Mouse (Mus musculus) bone marrow macrophage, adult 2 months (primary cell): Measurements from ENCODE around the gene Cog6. TPM values are rescaled to one million over a fixed set of nuclear protein-coding genes. Genes with fewer than 3 reads are reported as not detected.

Source experiments
- H3K27ac ChIP-seq: 2 replicates; pipeline ENCODE4 v1.5.1; 2012; ENCODE audit warnings: low read depth, low read length; ENCODE audit not compliant: insufficient read depth
- H3K4me1 ChIP-seq: 2 replicates; pipeline ENCODE4 v1.6.1; 2012; ENCODE audit warnings: low read length; ENCODE audit not compliant: control insufficient read depth, insufficient read depth
- H3K4me3 ChIP-seq: 2 replicates; pipeline ENCODE4 v1.5.1; 2012; ENCODE audit warnings: mild to moderate bottlenecking, low read length, moderate library complexity; ENCODE audit not compliant: insufficient read depth
- CTCF ChIP-seq: IDR thresholded peaks from 2 replicates; pipeline ENCODE4 v1.5.1; 2012; ENCODE audit warnings: low read depth, mild to moderate bottlenecking, low read length, moderate library complexity
- POLR2A ChIP-seq: IDR thresholded peaks from 2 replicates; pipeline ENCODE4 v1.6.1; 2012; ENCODE audit warnings: mild to moderate bottlenecking, low read depth, low read length, borderline replicate concordance
- polyA plus RNA-seq: library from polyadenylated mRNA; stranded (reverse); fragments of >200 nt; gene quantifications from 2 replicates; pipeline ENCODE4 v1.2.4, GENCODE M21; 2012; ENCODE audit not compliant: missing spikeins, insufficient read depth, insufficient read length

The Cog6 gene
- polyA plus RNA-seq, 1 experiment, result 18.6 TPM

GRCm38 (mm10) chr3:52967046-52967445 is 50.0 kb downstream of the Cog6 start:
- Histone ChIP-seq H3K4me3 (no peak overlapping the region), H3K27ac (no peak overlapping the region), H3K4me1 (no peaks in the 10 kb centered on the region)
- TF ChIP-seq POLR2A, result no peak
- no peak for TF ChIP-seq CTCF

DNA sequence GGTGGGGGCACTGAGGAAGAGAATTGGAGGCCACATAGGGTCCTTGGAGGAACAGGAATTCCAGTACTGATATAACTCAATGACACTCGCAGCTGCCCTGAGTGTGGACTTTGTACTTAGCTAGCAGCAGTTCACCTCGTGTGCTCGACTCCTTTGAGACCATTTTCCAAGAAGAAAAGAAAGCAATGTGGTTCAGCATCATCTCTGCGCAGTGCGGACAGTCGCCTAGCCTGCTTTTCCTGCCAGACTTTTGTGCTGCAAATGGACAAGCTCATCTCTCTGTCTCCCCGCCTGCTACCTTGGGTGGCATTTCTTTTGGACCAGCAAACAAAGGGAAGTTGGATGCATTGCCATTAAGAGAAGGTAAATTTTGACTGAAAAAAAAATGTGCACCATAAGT is 52.8 kb downstream of the Cog6 start:
- H3K4me1 ChIP-seq, result no peaks in the 10 kb centered on the region
- no peak for TF ChIP-seq CTCF
- TF ChIP-seq POLR2A, result no peak
- H3K27ac ChIP-seq, result no peak overlapping the region
- no peak overlapping the region for H3K4me3 ChIP-seq

DNA sequence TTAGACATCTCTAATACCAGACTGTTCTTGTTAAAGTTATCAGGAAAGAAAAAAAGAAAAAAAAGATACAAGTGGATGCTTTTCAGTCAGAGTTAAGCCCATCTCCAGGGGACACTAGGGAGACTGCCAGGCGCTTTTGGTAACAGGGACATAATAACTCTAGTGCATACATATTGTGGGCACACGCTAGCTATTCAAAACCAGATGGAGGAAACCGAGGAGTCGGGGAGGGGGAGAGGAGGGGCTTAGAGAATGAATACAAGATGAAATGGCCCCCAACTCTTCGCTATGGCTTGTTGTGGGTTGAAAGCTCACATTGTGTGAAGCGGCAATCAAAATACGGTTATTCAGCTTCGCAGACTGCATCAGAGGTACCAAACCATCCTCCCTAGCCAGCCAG is 53.6 kb downstream of the Cog6 start:
- TF ChIP-seq POLR2A (no peak), CTCF (no peak)
- Histone ChIP-seq H3K27ac (no peak overlapping the region), H3K4me1 (no peaks in the 10 kb centered on the region), H3K4me3 (no peak overlapping the region)

- no peak for TF ChIP-seq CTCF
- no peak for TF ChIP-seq POLR2A
- Histone ChIP-seq H3K27ac (no peak overlapping the region), H3K4me1 (no peaks in the 10 kb centered on the region), H3K4me3 (no peak overlapping the region)
These were observed 54.6 kb downstream of the Cog6 start for GRCm38 (mm10) chr3:52962391-52962790.

DNA sequence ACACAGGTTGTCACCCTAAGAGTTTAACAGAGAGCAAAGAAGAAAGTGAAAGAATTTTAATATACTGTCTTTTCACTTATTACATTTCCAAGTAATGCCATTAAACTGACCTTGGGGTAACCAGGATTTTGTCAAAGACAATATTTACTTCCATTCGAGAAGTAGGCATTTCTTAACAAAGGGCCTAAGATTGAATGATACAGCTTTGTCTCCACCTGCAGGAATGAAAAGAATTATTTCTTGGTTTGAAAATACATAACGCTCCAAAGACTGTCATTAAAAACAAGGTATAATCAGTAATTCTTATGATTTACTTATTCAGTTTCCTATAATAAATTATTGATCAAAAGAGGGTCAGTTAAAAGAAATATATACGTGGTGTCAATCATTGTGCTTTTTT is 55.4 kb downstream of the Cog6 start:
- Histone ChIP-seq H3K27ac (no peak overlapping the region), H3K4me1 (no peaks in the 10 kb centered on the region), H3K4me3 (no peak overlapping the region)
- no peak for TF ChIP-seq CTCF
- TF ChIP-seq POLR2A, result no peak

DNA sequence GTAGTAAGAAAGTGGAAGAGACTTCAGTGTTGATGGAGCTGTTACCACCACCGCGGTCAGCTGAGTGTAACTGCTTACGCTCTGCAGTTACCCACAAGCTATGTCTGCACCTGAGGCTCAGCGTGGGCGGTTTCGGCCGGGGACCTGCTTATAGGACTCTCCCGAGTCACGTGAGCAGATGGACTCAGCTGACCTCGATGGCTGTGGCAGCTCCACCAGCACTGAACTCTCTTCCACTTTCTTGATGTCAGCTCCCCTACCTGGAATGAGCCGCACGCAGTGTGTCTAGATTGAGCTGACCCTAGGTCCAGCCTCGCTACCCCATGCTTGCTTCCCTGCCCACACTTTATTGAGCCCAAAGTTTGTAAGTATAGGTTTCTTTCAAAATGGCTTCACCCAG is 56.1 kb downstream of the Cog6 start:
- no peaks in the 10 kb centered on the region for H3K4me1 ChIP-seq
- TF ChIP-seq CTCF (no peak), POLR2A (no peak)
- no peak overlapping the region for H3K27ac ChIP-seq
- no peak overlapping the region for H3K4me3 ChIP-seq

- TF ChIP-seq CTCF (no peak), POLR2A (no peak)
- Histone ChIP-seq H3K4me1 (no peaks in the 10 kb centered on the region), H3K27ac (no peak overlapping the region), H3K4me3 (no peak overlapping the region)
These were observed 58.5 kb downstream of the Cog6 start for GRCm38 (mm10) chr3:52958444-52959120.

DNA sequence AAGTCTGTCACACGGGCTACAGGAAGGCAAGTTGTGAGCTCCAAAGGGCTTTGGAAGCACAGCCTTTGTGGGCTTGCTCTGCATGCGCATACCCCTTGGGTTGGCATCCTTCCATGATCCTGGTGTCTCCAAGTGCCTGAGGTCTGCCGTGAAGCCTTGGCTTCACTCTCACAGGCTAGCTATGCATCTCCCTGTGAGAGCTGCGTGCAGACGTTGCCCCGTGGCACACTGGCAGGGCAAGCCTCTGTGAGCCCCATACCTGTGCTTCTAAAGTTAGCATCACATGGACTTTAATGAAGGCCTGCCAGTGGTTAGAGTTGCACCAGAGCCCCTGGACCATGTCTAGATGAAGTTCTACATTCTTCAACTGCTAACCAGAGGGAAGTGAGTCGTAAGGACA is 59.2 kb downstream of the Cog6 start:
- no peaks in the 10 kb centered on the region for H3K4me1 ChIP-seq
- H3K4me3 ChIP-seq, result no peak overlapping the region
- TF ChIP-seq CTCF, result no peak
- TF ChIP-seq POLR2A, result no peak
- H3K27ac ChIP-seq, result no peak overlapping the region

DNA sequence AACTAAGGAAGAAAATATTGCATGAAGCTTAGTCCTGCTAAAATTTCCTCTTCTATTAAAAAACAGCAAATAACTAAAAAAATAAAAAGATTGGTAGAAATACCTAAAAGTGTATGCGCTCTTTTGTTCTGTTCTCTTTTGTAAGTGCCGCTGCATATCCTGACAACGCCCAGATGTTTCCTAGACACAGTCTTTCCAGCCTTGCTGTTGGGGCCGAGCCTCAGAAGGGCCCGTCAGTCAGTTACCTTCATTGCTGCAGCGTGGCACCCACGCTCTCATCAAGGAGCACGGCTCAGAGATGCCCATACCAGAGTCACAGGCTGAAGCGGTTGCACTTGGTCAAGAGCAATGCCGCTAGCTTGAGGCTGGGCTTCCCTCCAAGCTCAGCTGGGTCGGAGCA is 60.8 kb downstream of the Cog6 start:
- Histone ChIP-seq H3K27ac (no peak overlapping the region), H3K4me1 (peaks cover 2% of the 10 kb centered on the region; the same call in 1 of the 2 replicates), H3K4me3 (no peak overlapping the region)
- TF ChIP-seq CTCF (no peak), POLR2A (no peak)

- Histone ChIP-seq H3K4me1 (peaks cover 2% of the 10 kb centered on the region; the same call in 1 of the 2 replicates), H3K4me3 (no peak overlapping the region), H3K27ac (no peak overlapping the region)
- no peak for TF ChIP-seq CTCF
- TF ChIP-seq POLR2A, result no peak
These were observed 61.5 kb downstream of the Cog6 start for GRCm38 (mm10) chr3:52955481-52956019.
